Mouse (Mus musculus) splenic B cell, adult 2 months (primary cell): ENCODE measurements at regions not wholly inside any gene's neighbourhood (a gene's known extent, or its start where the extent isn't known, plus 50 kb on each side); places are given as distances from the start of the nearest gene placed in this dataset.

Source experiments
- DNase-seq: peaks from one replicate; pipeline ENCODE4 v3.0.0-alpha.2; 2011; ENCODE audit warnings: low read depth, low spot score
- H3K27me3 ChIP-seq: 2 replicates; pipeline ENCODE4 v1.6.1; 2012; ENCODE audit warnings: mild to moderate bottlenecking, low read length, moderate library complexity, mixed read lengths; ENCODE audit not compliant: control insufficient read depth, poor library complexity, insufficient read depth, severe bottlenecking
- H3K36me3 ChIP-seq: 2 replicates; pipeline ENCODE4 v1.6.1; 2012; ENCODE audit warnings: mild to moderate bottlenecking, low read length, moderate library complexity, mixed read lengths; ENCODE audit not compliant: control insufficient read depth, poor library complexity, insufficient read depth, severe bottlenecking

DNA sequence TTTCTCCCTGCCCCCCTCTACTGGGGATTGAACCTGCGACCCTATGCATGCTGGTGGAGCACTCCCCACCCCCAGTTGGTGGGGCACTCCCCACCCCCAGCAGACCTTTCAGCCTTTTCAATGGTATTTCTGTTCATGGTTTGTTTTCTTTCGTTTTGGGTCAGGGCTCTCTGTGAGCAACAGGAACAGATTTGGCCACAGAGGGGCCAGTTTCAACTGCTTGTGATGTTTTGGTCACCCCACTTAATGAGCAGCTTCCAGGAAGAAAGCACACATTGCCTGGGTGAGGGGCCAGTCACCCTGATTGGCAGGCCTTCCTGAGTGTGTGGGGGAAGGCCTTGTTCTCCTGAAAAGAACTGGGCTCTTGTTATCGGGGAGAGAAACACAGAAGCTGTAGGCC lies 71.5 kb upstream of the Sulf2 start:
- Histone ChIP-seq H3K36me3 (no peaks in the 10 kb centered on the region), H3K27me3 (no peaks in the 10 kb centered on the region)
- DNase-seq: no peak

DNA sequence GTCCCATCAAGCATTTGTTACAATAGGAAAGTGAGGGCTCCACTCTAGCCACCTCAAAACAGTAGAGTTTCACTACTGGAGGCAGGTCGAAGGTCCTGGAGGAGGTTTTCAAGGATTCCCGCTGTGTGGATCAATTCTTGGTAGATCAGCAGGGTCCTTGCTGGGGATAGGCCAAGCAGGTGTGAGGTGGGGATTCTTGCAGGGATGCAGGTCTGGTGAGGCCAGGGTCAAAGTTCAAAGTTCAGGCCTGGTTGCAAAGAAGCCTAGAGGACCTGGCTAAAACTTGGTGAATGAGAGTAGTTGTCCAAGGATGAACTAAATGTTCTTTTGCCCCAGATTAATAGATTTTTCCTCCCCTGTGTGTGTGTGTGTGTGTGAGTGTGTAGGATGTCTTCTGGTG lies 70.9 kb upstream of the Sulf2 start:
- DNase-seq: no peak
- no peaks in the 10 kb centered on the region for H3K27me3 ChIP-seq

GRCm38 (mm10) chr2:166225354-166225753 lies 69.9 kb upstream of the Sulf2 start:
- H3K36me3 ChIP-seq: no peaks in the 10 kb centered on the region
- no peak for DNase-seq
- no peaks in the 10 kb centered on the region for H3K27me3 ChIP-seq

More for the DNA sequence above, 70.9 kb upstream of the Sulf2 start:
- H3K36me3 ChIP-seq: no peaks in the 10 kb centered on the region

DNA sequence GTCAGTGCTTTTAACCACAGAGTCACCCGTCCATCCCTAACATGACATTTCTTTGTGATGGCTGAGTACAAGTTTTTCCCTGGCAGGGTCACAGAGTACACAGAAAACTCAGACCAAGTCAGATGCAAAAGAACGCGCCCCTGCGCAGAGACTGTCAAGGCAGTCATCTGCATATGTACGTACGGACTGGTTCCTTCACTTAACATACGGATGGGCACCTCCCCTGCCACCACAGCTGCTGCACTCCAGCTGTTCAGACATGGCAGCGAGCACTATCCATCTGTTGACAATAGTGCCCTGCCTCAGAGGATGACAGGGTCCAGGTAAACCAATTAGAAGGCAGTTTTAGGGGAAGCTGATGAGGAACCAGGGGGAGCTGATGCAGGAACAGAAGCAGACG lies 63.3 kb upstream of the Sulf2 start:
- DNase-seq: no peak
- no peaks in the 10 kb centered on the region for H3K36me3 ChIP-seq
- H3K27me3 ChIP-seq: no peaks in the 10 kb centered on the region

DNA sequence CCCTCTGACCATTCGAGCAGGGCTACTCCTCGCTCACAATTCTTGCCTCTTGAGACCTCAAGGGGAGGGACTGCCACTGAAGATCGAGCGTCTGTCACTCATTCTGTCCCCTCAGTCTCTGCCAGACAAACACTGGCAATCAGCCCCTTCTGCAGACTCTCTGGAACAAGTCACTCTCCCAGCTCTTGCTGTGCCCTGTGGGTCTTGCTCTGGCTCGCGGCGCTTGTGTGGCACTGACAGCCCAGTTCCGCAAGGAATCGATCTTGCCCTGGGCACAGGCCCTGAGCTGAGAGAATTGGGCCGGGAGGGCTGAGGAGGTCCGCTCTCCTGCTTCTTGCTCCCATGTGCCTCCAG lies 61.0 kb upstream of the Sulf2 start:
- Histone ChIP-seq H3K27me3 (no peaks in the 10 kb centered on the region), H3K36me3 (no peaks in the 10 kb centered on the region)
- no peak for DNase-seq

DNA sequence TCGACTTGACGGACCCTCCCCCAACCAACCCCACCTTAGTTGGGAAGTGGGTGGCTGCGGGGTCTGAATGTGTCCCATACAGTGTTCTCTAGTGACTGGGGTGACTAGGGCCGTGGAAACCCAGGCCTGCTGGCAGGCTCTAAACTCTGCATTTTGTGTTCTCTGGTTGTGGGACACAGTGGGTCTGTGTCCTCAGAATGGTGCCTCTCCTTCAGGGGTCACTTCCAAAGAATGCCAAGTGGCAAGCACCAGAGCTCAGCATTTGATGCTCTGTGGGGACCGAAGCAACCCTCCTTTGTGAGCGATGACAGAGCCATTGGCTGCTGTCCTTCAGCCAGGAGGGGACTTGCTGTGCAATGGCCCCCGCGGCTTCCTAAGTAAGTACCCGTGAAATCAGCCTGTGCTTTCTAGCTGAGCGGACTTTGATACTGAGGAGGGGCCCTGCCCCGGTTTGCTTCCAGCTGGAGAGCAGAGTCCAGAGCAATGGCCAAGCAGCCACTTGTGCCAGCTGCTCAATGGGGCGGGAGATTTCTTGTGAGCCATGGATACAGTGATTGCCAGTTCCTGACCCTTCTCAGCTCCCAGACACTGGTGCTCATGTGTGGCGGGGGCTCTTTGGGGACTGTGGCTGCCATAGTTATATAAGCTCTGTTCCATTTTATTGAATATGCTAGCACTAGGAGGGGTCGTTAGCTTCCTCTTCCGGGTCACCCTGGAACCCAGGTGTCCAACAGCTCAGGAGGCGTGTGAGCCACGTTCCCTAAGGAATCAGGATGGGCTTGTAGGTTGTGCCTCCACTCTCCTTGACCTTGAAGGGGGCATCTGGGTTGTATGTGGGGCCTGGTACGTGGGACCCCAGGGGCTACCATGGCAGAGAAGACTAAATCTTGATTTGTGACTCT lies 60.4 kb upstream of the Sulf2 start:
- no peaks in the 10 kb centered on the region for H3K27me3 ChIP-seq
- DNase-seq: no peak
- H3K36me3 ChIP-seq: no peaks in the 10 kb centered on the region

DNA sequence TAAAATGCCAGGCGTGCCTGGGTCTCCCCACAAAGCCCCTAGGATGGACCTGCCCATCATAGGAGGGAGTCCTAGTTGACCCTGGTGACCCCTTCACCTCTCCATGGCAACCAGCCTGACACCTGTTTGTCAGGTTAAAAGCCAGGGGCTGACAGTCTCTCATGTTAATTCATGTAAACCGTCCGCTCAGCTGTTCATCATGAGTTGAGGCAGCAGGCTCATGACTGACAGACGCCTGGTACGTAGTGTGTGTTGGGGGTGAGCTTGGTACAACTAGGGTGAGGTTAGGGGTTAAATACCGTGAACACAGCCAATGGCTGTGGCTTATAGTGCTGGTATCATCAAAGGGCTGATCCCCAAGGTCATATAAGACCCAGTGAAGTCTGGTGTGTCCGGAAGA lies 59.7 kb upstream of the Sulf2 start:
- Histone ChIP-seq H3K36me3 (no peaks in the 10 kb centered on the region), H3K27me3 (no peaks in the 10 kb centered on the region)
- no peak for DNase-seq

DNA sequence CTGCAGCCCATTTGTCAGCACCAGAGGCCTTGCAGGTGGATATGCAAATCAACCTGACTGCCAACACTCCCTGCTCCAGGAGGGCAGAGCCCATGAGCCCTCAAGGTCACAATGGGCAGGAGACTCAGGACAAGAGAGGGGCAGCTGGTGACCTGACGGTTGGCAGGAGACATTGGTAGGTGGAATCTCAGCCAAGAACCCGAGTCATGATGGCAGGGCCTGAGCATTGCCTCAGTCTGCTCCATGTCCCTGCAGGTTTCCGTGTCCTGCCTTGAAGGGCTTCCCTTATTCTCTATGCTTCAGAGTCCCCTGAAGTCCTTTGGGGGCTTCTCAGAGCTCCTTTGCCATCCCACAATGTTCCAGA lies 51.7 kb upstream of the Sulf2 start:
- Histone ChIP-seq H3K36me3 (no peaks in the 10 kb centered on the region), H3K27me3 (no peaks in the 10 kb centered on the region)
- DNase-seq: no peak

DNA sequence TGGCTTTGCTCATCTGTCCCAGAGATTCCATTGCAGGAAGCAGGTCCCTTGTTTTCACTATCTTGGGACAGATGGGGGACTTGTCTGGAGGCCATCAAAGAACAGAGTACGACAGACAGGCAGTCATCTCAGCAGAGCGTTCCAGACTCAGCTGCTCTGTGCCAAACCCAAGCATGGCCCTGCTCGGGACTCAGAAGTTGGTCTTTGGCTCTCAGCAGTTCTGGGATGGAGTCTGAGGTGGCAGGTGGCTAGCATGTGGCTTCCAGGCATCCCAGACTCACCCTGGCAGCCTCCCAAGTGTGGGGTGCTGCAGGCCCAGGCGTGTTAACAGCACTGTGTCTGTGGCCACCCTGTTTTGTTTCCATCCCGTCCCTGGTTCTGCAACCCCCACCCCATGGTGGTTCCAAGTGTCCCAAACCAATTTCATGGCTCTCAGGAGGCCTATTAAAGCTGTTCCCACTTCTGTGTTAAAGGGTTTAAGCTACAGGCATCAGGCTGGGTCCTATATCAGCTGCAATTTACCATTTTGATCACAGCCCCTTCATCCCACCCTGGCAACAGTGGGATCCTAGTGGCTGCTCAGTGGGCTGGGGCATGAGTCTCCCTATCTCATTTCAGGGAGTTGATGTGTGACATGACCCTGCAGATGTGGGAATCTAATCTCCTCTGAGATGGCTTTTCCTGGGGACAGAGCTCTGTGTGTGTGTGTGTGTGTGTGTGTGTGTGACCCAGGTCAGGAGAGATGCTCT lies 51.1 kb upstream of the Sulf2 start:
- H3K36me3 ChIP-seq: no peaks in the 10 kb centered on the region
- no peak for DNase-seq

More for the DNA sequence above, 51.1 kb upstream of the Sulf2 start:
- no peaks in the 10 kb centered on the region for H3K27me3 ChIP-seq
